Mouse (Mus musculus) kidney, adult 2 months (tissue): Measurements from ENCODE around the gene Dse.

Experiments used
- CTCF ChIP-seq: fragments of 200-500 bp; conservative IDR thresholded peaks from 2 replicates; pipeline ENCODE4 v1.5.1; 2011; ENCODE audit warnings: low read depth, mild to moderate bottlenecking, control low read depth, low read length, moderate library complexity, mixed read lengths; ENCODE audit not compliant: insufficient read depth, insufficient read length
- POLR2A ChIP-seq: fragments of 200-500 bp; IDR thresholded peaks from one replicate; pipeline ENCODE4 v1.6.1; 2011; ENCODE audit warnings: low read depth, low read length, control low read depth

DNA sequence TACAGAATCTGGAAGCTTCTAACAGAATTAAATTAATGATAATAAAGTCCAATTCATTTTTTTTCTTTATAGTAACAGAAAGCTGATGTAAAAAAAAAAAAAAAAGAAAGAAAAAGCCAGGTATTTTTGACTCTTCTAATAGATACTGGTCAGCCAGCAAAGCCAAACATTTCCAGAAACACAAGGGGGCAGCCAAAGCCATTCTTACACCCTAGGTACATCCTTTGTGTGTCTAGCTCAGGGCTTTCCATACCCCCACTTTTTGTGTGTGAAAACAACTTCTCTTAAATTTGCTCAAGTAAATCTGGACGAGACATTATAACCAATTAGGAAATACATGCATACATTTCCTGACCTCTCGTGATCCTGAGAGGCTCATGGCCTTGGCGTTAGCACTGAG, 55.7 kb downstream of the Dse start:
- TF ChIP-seq CTCF, result 0 out of 2 replicates have a peak, but pooled peaks have one; percentile 13
- TF ChIP-seq POLR2A, result no peak
